Mouse (Mus musculus): ENCODE results near the gene Clec3b. TPM values are rescaled to one million over a fixed set of nuclear protein-coding genes. Genes with fewer than 3 reads are reported as not detected.

Clec3b gene
- total RNA-seq, 1 experiment from 2014 or later = not detected

DNA sequence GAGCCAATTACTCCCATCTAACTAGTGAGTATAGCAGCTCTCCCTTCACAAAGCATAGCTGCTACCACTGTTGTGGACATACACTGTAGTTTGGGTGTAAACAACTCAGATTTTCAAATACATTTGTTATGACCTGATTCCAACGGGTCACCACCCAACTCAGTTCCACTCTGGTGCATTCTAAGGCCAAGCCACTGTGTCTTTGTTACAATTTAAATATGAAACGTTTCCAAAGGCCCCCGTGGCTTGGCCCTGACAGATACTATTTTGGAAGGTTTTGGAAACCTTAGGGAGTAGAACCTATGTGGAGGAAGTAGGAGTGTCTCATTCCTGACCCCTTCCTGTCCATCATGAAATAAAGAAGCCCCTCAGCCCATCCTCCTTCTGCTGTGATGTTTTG, 49.4 kb downstream of the Clec3b start:
- no peak for ATAC-seq (ENCODE audit: extremely low read depth, insufficient number of reproducible peaks, low FRiP score, poor library complexity, severe bottlenecking)

DNA sequence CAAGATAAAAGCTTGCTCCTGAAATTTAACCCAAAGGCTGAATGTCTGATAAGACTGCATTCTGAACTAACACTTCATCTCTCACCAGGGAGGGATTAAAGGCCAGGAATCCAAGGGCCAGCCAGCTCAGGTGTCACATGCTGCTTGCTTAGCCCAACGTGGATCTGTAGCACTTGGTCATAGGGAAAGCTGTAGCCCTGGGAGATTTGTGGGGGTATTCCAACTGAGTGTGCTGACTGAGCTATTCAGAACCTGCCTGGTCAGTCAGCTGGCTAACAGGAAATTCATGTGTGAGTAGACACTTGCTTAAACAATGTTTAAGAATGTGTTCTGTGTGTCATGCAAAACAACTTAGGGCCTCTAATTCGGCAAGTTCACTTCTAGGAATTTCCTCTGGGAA, 55.8 kb downstream of the Clec3b start:
- no peak for ATAC-seq (ENCODE audit: extremely low read depth, insufficient number of reproducible peaks, low FRiP score, poor library complexity, severe bottlenecking)

DNA sequence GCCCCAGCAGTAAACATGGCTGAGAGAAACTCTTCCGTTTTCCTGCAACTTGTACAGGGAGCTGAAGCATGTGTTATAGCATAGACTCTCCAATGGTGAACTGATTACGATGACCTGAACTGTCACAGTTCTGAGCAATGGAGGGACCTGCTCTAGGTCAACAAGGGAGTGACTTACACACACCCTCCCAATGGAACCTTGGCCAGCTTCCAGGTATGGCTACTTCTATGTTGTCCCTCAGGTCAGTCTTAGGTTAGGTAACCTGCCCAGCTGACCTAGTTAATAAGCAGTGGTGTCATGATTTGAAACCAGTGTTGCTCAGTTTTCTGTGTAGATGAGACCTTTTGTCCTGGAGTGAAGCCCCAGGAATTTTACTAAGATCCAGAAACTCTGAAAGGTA, 56.2 kb downstream of the Clec3b start:
- no peak for ATAC-seq (ENCODE audit: extremely low read depth, insufficient number of reproducible peaks, low FRiP score, poor library complexity, severe bottlenecking)

Other genes starting within 250 kb of the Clec3b start
- gene Zfp105, start 227.9 kb upstream of the Clec3b start, total RNA-seq (2017) = not detected in 2 replicates
- 21.6 and 28.5 TPM in 2 replicates for gene 1110059G10Rik, start 199.9 kb upstream of the Clec3b start, total RNA-seq (2017)
- gene Kif15, start 199.9 kb upstream of the Clec3b start, total RNA-seq (2017) = 4.5 TPM in 2 replicates
- 11.9 and 12.0 TPM in 2 replicates for gene Tmem42, start 129.6 kb upstream of the Clec3b start, total RNA-seq (2017)
- 0.61 TPM in 1 of 2 replicates, not detected in the other for gene Tgm4, start 116.2 kb upstream of the Clec3b start, total RNA-seq (2017)
- gene Zdhhc3, start 37.7 kb upstream of the Clec3b start, total RNA-seq (2017) = 26.5 and 27.1 TPM in 2 replicates
- 35.0 and 42.7 TPM in 2 replicates for gene Exosc7, start 37.7 kb upstream of the Clec3b start, total RNA-seq (2017)
- 0.25 TPM in 1 of 2 replicates, not detected in the other for gene Cdcp1, start 65.1 kb downstream of the Clec3b start, total RNA-seq (2017)
- gene Tmem158, start 109.8 kb downstream of the Clec3b start, total RNA-seq (2017) = 0.58 and 1.4 TPM in 2 replicates
- 8.3 and 14.8 TPM in 2 replicates for gene Lars2, start 216.0 kb downstream of the Clec3b start, total RNA-seq (2017)